Mouse (Mus musculus): ENCODE data around the gene Nrn1l.

- TF ChIP-seq CTCF (IDR thresholded peaks at IDR 0.05; ENCODE audit: borderline replicate concordance, insufficient read depth, low read depth, low read length) (no peak), POLR2A (IDR thresholded peaks at IDR 0.05; ENCODE audit: borderline replicate concordance, insufficient read depth, low read length) (peak; percentile 56; the same call in 1 of the 2 replicates)
Measured at GRCm38 (mm10) chr8:105860143-105860981, 33.0 kb upstream of the Nrn1l start, which contains the start of gene Nutf2.
